Mouse (Mus musculus) duodenum, adult 2 months (tissue): Measurements from ENCODE around the gene Galnt10. TPM values are rescaled to one million over a fixed set of nuclear protein-coding genes. Genes with fewer than 3 reads are reported as not detected.

Source experiments
- polyA plus RNA-seq: library from polyadenylated mRNA; depleted of rRNA; stranded (reverse); fragments of >200 nt; gene quantifications from 2 replicates; pipeline ENCODE4 v1.2.3, GENCODE M21; 2012; ENCODE audit warnings: low replicate concordance; rRNA removed

The Galnt10 gene
- 26.1 and 38.6 TPM in 2 replicates for polyA plus RNA-seq

DNA sequence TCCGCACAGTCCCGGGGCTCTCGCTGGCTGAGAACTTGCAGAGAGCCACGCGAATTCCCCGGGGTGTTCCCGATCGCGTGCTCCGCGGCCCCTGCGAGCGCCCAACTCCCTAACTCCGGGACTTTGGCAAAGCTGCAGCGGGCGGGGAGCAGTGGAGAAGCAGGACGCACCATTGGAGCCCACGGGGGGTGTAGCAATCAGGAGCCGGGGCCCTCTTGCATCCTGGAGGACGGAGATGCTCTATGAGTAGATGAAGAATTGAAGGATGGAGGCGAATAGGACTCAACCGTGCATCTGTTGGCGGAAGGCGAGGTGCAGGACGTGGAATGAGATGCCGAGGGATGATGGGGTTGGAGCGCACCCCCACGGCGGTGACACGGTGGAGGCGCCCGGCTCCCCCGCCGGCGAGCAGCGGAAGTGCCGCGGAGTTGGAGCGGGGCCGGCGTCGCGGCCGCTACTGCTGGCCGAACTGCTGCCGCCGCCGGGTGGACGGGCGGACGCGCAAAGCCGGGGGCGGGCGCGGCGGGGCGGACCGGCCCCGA, at the start of gene Galnt10:
Gene Galnt10 (plus strand): TSS at position 425 of the 542 bp plus-strand sequence.

DNA sequence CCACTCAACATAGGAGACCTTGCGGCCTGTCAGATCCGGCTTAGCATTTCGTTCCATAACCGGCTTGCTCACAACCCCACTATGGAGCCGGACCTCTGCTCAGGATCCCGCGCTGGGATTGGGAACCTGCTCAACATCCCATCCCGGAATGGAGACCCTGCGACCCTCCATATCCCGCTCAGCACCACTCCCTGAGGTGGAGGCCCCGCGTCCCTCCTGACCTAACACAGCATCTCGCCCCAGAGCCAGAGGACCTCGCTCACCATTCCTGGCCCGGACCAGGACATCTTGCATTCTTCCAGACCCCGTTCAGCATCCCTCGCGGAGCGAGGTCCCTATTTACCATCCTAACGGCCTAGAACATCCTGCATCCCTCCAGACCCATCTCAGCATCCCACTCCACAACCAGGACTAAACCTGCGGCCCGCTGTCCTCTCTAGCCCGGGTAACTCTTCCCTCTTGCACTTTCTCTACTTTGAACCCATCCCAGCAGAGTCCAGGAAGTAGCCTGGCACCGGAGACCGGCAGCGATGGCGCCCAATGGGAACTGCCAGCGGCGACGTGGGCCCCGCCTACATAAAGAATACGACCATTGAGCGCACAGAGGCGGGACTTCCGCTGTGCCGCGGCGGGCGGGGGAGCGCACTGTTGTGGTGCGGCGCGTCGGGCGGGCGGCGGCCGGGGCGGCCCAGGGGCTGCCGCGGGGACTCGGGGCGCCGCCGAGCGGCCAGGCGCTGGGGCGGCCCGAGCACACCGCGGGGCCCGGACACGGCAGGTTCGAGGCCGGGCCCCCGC, 155.9 kb downstream of the Galnt10 start, which contains the start of gene Sap30l:
Gene Sap30l (plus strand): TSS at position 667 of the 795 bp plus-strand sequence.

DNA sequence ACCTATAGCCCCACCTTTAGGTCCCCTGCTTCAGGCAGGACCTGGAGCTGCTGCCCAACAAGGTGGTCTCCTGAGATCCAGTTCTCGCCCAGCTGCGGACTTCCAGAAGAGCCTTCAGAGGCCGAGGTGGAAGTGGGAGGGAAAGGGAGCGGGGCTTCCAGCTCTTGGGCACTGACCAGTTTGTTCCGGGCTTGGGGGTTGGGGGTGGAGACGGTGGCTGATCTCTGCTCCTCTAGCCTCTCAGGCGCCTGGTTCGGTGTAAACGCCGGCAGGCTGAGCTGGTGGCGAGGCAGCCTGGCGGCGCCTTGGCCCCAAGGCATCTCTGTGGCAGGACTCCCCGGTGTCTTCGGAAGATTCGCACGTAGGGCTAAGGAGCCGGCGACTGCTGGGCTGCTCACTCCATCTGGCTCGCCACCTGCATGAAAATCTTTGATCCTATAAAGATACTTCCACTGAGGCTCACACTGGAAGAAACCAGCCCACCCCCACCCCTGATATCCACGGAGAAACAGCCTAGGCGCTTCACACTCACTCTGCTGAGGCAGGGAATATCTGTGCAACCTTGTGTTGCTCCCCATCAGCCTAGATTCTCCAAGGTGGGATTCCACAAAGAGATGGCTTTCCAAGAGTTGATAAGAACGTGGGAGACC, 187.4 kb downstream of the Galnt10 start, which contains the start of gene Hand1:
Gene Hand1 (minus strand): TSS at position 267 of the 650 bp plus-strand sequence.

Other genes starting within 250 kb of the Galnt10 start
- gene Fam114a2, start 126.8 kb upstream of the Galnt10 start, polyA plus RNA-seq, result 18.4 and 26.3 TPM in 2 replicates
- 4.2 and 5.2 TPM in 2 replicates for gene Mfap3, start 126.8 kb upstream of the Galnt10 start, polyA plus RNA-seq
- 38.6 and 143 TPM in 2 replicates for gene Sap30l, start 156.2 kb downstream of the Galnt10 start, polyA plus RNA-seq
- 6.4 and 16.8 TPM in 2 replicates for gene Hand1, start 187.4 kb downstream of the Galnt10 start, polyA plus RNA-seq